14 mouse cellular contexts compared by ENCODE assay signal in the genomic region with DNA sequence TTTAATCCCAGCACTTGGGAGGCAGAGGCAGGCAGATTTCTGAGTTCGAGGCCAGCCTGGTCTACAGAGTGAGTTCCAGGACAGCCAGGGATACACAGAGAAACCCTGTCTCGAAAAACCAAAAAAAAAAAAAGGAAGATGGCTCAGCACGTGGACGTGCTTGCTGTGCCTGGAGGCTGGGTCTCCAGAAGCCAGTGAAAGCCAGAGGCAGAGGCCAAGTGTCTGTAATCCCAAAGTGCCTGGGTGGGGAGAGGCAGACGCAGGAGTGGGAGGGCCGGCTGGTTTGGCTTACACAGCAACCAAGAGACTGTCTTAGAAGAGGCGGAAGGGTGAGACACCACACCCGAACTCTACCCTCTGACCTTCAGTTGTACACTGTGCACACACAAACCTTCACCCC. TPM values are rescaled to one million over a fixed set of nuclear protein-coding genes. Genes with fewer than 3 reads are reported as not detected.
"Had no signal": no experiment of that assay in that cellular context is flagged by ENCODE, and none has a peak within 500 bp of the region (broad histone marks: within the 10 kb centered on the region; RNA-seq: fewer than 3 reads in every experiment).

No protein-coding gene starts in this region.

RNA-seq across cellular contexts. Expression of a gene that starts 30.4 kb away (rescaled TPM):
- total RNA-seq: heart, adult 18-20 months; heart, adult 2 months; heart, adult 8-10 months had no signal
- polyA plus RNA-seq: cortical plate, adult 2 months; embryonic facial prominence, embryonic 13.5 days; embryonic facial prominence, embryonic 14.5 days; embryonic facial prominence, embryonic 15.5 days; erythroblast, embryonic 14.5 days; forebrain, embryonic 14.5 days; forebrain, embryonic 15.5 days; forebrain, embryonic 16.5 days; forebrain, postnatal 0 days; frontal cortex, adult 2 months; gonadal fat pad, adult 2 months; heart, adult 2 months had no signal
